Mouse (Mus musculus): ENCODE results near the gene Erg28. TPM values are rescaled to one million over a fixed set of nuclear protein-coding genes. Genes with fewer than 3 reads are reported as not detected.

Gene Erg28
- polyA plus RNA-seq, 1 experiment from 2014 or later: 119 TPM

- H3K4me1 ChIP-seq: no peaks in the 10 kb centered on the region
- H3K27me3 ChIP-seq (ENCODE audit: poor library complexity, severe bottlenecking): no peaks in the 10 kb centered on the region
- WGBS: 85% methylated on average over 6 of the region's 6 CpGs
- no peak for DNase-seq (ENCODE audit: extremely low spot score, low spot score)
- no peak overlapping the region for H3K27ac ChIP-seq
- no peaks in the 10 kb centered on the region for H3K9me3 ChIP-seq
- no peak overlapping the region for H3K4me3 ChIP-seq
- H3K36me3 ChIP-seq (replicated peaks): peaks cover 41% of the 10 kb centered on the region
These were observed 14.6 kb downstream of the Erg28 start for GRCm38 (mm10) chr12:85809726-85810125.

GRCm38 (mm10) chr12:85800031-85800430 lies 24.3 kb downstream of the Erg28 start:
- no peaks in the 10 kb centered on the region for H3K4me1 ChIP-seq
- H3K27ac ChIP-seq: no peak overlapping the region
- WGBS: 66% methylated on average over 9 of the region's 9 CpGs
- H3K4me3 ChIP-seq: no peak overlapping the region
- no peaks in the 10 kb centered on the region for H3K9me3 ChIP-seq
- no peaks in the 10 kb centered on the region for H3K36me3 ChIP-seq (replicated peaks)
- no peak for DNase-seq (ENCODE audit: extremely low spot score, low spot score)
- H3K27me3 ChIP-seq (ENCODE audit: poor library complexity, severe bottlenecking): no peaks in the 10 kb centered on the region

- Histone ChIP-seq H3K4me1 (no peaks in the 10 kb centered on the region), H3K27me3 (ENCODE audit: poor library complexity, severe bottlenecking) (no peaks in the 10 kb centered on the region)
- WGBS: 86% methylated on average over 1 of the region's 1 CpGs
These were observed 28.8 kb downstream of the Erg28 start for GRCm38 (mm10) chr12:85795551-85795950.

GRCm38 (mm10) chr12:85794094-85794493 lies 30.3 kb downstream of the Erg28 start:
- no peaks in the 10 kb centered on the region for H3K4me1 ChIP-seq
- 81% methylated on average over 2 of the region's 2 CpGs for WGBS
- no peak for DNase-seq (ENCODE audit: extremely low spot score, low spot score)
- H3K9me3 ChIP-seq: no peaks in the 10 kb centered on the region
- H3K4me3 ChIP-seq: no peak overlapping the region
- H3K27ac ChIP-seq: no peak overlapping the region
- H3K27me3 ChIP-seq (ENCODE audit: poor library complexity, severe bottlenecking): no peaks in the 10 kb centered on the region
- H3K36me3 ChIP-seq (replicated peaks): no peaks in the 10 kb centered on the region

More at GRCm38 (mm10) chr12:85795551-85795950, 28.8 kb downstream of the Erg28 start:
- DNase-seq (ENCODE audit: extremely low spot score, low spot score): no peak
- Histone ChIP-seq H3K4me3 (no peak overlapping the region), H3K9me3 (no peaks in the 10 kb centered on the region), H3K36me3 (replicated peaks) (no peaks in the 10 kb centered on the region), H3K27ac (no peak overlapping the region)

- no peak overlapping the region for H3K4me3 ChIP-seq
- 80% methylated on average over 6 of the region's 6 CpGs for WGBS
- H3K9me3 ChIP-seq: no peaks in the 10 kb centered on the region
- H3K4me1 ChIP-seq: no peaks in the 10 kb centered on the region
- H3K27ac ChIP-seq: no peak overlapping the region
- no peak for DNase-seq (ENCODE audit: extremely low spot score, low spot score)
- H3K27me3 ChIP-seq (ENCODE audit: poor library complexity, severe bottlenecking): no peaks in the 10 kb centered on the region
- no peaks in the 10 kb centered on the region for H3K36me3 ChIP-seq (replicated peaks)
These were observed 31.5 kb downstream of the Erg28 start for GRCm38 (mm10) chr12:85792821-85793346.

GRCm38 (mm10) chr12:85792158-85792557 lies 32.2 kb downstream of the Erg28 start:
- H3K4me1 ChIP-seq: no peaks in the 10 kb centered on the region
- H3K27me3 ChIP-seq (ENCODE audit: poor library complexity, severe bottlenecking): no peaks in the 10 kb centered on the region
- no peak overlapping the region for H3K27ac ChIP-seq
- H3K9me3 ChIP-seq: no peaks in the 10 kb centered on the region
- 81% methylated on average over 4 of the region's 4 CpGs for WGBS
- no peak overlapping the region for H3K4me3 ChIP-seq
- DNase-seq (ENCODE audit: extremely low spot score, low spot score): no peak
- H3K36me3 ChIP-seq (replicated peaks): no peaks in the 10 kb centered on the region

DNA sequence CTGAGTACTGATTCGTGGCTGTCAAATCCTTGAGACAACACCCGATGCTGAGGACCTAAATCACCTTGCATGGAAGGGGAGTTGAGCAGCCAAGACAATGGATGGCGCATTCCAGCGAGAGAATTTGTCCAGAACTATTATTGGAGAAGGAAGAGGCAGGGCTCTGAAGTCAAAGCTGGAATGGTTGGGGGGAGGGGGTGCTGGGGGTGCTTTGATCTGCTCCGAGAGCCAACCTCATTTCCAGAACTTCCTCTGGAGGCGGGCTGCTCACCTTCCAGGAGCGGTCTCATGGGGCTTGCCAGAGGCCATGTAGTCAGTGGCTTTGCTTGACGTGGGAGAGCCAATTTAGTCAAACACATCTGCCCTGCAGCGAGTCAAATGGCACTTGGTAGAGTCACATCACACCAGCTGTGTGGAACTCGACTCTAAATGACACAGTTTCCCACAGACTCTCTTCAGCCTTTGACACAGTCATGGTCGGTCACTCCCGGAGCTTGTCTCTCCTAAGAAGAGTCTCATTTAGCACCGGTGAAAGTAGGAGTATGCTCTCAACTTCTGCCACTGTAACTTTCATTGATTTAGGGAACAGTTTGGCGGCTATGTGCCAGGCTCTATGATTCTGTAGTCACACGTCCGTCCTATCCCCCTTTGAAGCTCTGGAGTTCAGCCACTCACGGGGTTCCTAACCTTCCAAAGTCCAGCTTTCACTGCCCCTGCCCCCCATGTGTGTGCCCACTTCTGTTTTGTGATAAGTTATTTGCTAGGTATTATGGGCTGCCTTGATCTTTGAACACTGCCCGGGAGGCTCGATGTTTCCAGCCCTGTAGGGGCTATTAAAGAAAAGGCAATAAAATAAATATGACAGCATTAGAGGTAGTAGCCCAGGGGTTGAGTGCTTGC lies 39.2 kb downstream of the Erg28 start:
- WGBS: 79% methylated on average over 19 of the region's 19 CpGs
- no peak overlapping the region for H3K27ac ChIP-seq
- no peak for DNase-seq (ENCODE audit: extremely low spot score, low spot score)
- no peaks in the 10 kb centered on the region for H3K9me3 ChIP-seq
- H3K4me3 ChIP-seq: no peak overlapping the region
- no peaks in the 10 kb centered on the region for H3K27me3 ChIP-seq (ENCODE audit: poor library complexity, severe bottlenecking)
- H3K4me1 ChIP-seq: peaks cover 12% of the 10 kb centered on the region; the same call in 1 of the 2 replicates
- H3K36me3 ChIP-seq (replicated peaks): no peaks in the 10 kb centered on the region

DNA sequence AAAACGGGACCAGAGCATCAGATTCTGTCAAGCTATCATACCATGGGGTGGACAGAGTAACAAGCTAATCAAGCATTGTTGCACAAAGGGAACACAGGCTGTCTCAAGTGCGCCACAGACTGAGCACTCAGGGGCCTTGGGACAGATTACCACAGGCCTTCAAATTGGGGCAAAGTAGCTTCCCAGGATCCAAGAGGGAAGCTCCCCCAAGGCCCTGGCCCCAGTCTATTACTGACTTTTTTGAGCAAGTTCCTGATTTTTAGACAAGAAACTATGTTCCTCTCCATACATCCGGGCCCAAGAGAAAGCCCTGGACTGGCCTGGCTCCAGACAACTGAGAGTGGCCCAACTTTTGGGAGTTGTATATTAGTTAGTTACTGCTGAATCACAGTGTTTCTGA lies 42.7 kb downstream of the Erg28 start:
- Histone ChIP-seq H3K36me3 (replicated peaks) (no peaks in the 10 kb centered on the region), H3K4me3 (no peak overlapping the region), H3K4me1 (peaks cover 22% of the 10 kb centered on the region), H3K9me3 (no peaks in the 10 kb centered on the region), H3K27ac (no peak overlapping the region), H3K27me3 (ENCODE audit: poor library complexity, severe bottlenecking) (no peaks in the 10 kb centered on the region)
- 88% methylated on average over 3 of the region's 3 CpGs for WGBS
- no peak for DNase-seq (ENCODE audit: extremely low spot score, low spot score)

- H3K27me3 ChIP-seq (ENCODE audit: poor library complexity, severe bottlenecking): no peaks in the 10 kb centered on the region
- peaks cover 10% of the 10 kb centered on the region for H3K4me1 ChIP-seq
- WGBS: 96% methylated on average over 5 of the region's 5 CpGs
- no peak for DNase-seq (ENCODE audit: extremely low spot score, low spot score)
- no peak overlapping the region for H3K27ac ChIP-seq
- no peaks in the 10 kb centered on the region for H3K36me3 ChIP-seq (replicated peaks)
- H3K4me3 ChIP-seq: no peak overlapping the region
- H3K9me3 ChIP-seq: no peaks in the 10 kb centered on the region
These were observed 44.6 kb downstream of the Erg28 start for GRCm38 (mm10) chr12:85779707-85780106.

- WGBS: 79% methylated on average over 3 of the region's 3 CpGs
- H3K36me3 ChIP-seq (replicated peaks): no peaks in the 10 kb centered on the region
- no peak overlapping the region for H3K27ac ChIP-seq
- H3K4me3 ChIP-seq: no peak overlapping the region
- H3K9me3 ChIP-seq: peaks cover 4% of the 10 kb centered on the region
- no peak for DNase-seq (ENCODE audit: extremely low spot score, low spot score)
- peaks cover 10% of the 10 kb centered on the region for H3K4me1 ChIP-seq
- no peaks in the 10 kb centered on the region for H3K27me3 ChIP-seq (ENCODE audit: poor library complexity, severe bottlenecking)
These were observed 45.4 kb downstream of the Erg28 start for GRCm38 (mm10) chr12:85778962-85779361.

GRCm38 (mm10) chr12:85771356-85771755 lies 53.0 kb downstream of the Erg28 start:
- Histone ChIP-seq H3K27ac (no peak overlapping the region), H3K4me3 (no peak overlapping the region), H3K36me3 (replicated peaks) (no peaks in the 10 kb centered on the region), H3K27me3 (ENCODE audit: poor library complexity, severe bottlenecking) (no peaks in the 10 kb centered on the region), H3K4me1 (no peaks in the 10 kb centered on the region), H3K9me3 (peaks cover 13% of the 10 kb centered on the region)
- 85% methylated on average over 3 of the region's 3 CpGs for WGBS
- DNase-seq (ENCODE audit: extremely low spot score, low spot score): no peak

DNA sequence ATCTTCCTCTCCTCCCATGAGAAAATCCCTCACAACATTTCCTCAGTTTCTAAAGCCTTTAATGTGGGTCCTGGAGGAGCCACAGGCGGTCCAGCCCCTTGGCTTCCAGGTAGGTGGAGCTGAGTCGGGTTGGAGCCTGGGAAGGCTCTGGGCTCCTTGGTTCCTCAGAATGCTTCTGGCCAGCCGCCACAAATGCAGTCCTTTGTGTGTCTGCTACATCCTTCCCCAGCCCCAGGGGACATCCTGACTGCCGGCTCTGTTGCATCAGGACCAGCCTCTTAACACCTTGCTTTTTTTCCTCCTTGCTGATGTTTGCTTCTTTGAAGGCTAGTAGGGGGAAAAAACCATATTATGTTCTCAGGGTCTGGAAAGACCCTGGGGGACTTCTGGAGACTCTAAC lies 56.6 kb downstream of the Erg28 start:
- DNase-seq (ENCODE audit: extremely low spot score, low spot score): no peak
- Histone ChIP-seq H3K27ac (no peak overlapping the region), H3K36me3 (replicated peaks) (no peaks in the 10 kb centered on the region), H3K27me3 (ENCODE audit: poor library complexity, severe bottlenecking) (no peaks in the 10 kb centered on the region), H3K4me1 (0 out of 2 replicates have a peak, but pooled peaks cover 2% of the 10 kb centered on the region), H3K9me3 (no peaks in the 10 kb centered on the region), H3K4me3 (no peak overlapping the region)
- 59% methylated on average over 4 of the region's 4 CpGs for WGBS

DNA sequence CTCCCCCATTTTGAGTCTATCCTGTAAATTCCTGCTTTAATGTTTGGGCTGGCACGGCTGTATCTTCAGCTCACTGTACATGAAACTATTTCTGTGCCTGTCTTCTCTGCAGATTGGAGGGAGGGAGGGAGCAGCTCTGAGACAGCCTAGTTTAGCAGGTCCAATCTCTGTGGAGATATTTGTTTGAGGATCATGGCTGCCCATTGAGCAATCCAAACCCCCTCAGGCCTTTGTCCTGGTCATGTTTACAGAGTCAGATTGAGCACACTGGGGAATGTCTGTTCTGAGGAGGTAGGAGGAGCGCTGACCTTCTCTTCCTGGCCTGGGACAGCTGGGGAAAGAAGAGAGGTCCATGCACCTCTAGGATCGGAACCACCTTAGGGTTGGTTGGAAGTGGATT lies 58.1 kb downstream of the Erg28 start:
- H3K4me3 ChIP-seq: no peak overlapping the region
- no peak for DNase-seq (ENCODE audit: extremely low spot score, low spot score)
- no peaks in the 10 kb centered on the region for H3K9me3 ChIP-seq
- H3K36me3 ChIP-seq (replicated peaks): no peaks in the 10 kb centered on the region
- H3K27me3 ChIP-seq (ENCODE audit: poor library complexity, severe bottlenecking): no peaks in the 10 kb centered on the region
- 85% methylated on average over 3 of the region's 3 CpGs for WGBS
- H3K27ac ChIP-seq: no peak overlapping the region
- H3K4me1 ChIP-seq: 0 out of 2 replicates have a peak, but pooled peaks cover 2% of the 10 kb centered on the region

Data from forebrain, embryonic 10.5 days (tissue).